Mouse (Mus musculus): ENCODE data around the gene Ptov1.

GRCm38 (mm10) chr7:44819391-44819790 lies 50.2 kb downstream of the Ptov1 start:
- TF ChIP-seq EP300 (IDR thresholded peaks at IDR 0.05; ENCODE audit: low read depth) (no peak), CTCF (IDR thresholded peaks at IDR 0.05; ENCODE audit: low read depth) (no peak)
